Mouse (Mus musculus) cerebellum, adult 2 months (tissue): ENCODE measurements around the gene Cep152. TPM values are rescaled to one million over a fixed set of nuclear protein-coding genes. Genes with fewer than 3 reads are reported as not detected.
A peak's percentile ranks its signal among the peaks of the same experiment; 100 is the strongest.

Experiments used
- DNase-seq, 2 experiments: peaks; one replicate each; pipeline ENCODE4 v3.0.0; 2021
- H3K27ac ChIP-seq: fragments of 200-500 bp; 2 replicates; pipeline ENCODE4 v1.5.1; 2012; ENCODE audit warnings: low read length, control low read depth, inconsistent platforms; ENCODE audit not compliant: insufficient read depth
- H3K27me3 ChIP-seq: fragments of 200-500 bp; 2 replicates; pipeline ENCODE4 v1.6.1; 2012; ENCODE audit warnings: inconsistent platforms, mild to moderate bottlenecking, low read length, moderate library complexity; ENCODE audit not compliant: control insufficient read depth, insufficient read depth
- H3K4me1 ChIP-seq: fragments of 200-500 bp; 2 replicates; pipeline ENCODE4 v1.6.1; 2011; ENCODE audit warnings: low read length; ENCODE audit not compliant: control insufficient read depth, insufficient read depth
- H3K4me3 ChIP-seq: fragments of 200-500 bp; replicated peaks from 2 replicates; pipeline ENCODE3; 2011; ENCODE audit warnings: mild to moderate bottlenecking, low read depth, low read length, control low read depth; ENCODE audit not compliant: insufficient read depth
- CTCF ChIP-seq: fragments of 200-500 bp; IDR thresholded peaks from 2 replicates; pipeline ENCODE4 v1.5.1; 2011; ENCODE audit warnings: low read depth, mild to moderate bottlenecking, control low read depth, low read length, moderate library complexity, borderline replicate concordance; ENCODE audit not compliant: insufficient read depth
- POLR2A ChIP-seq: fragments of 200-500 bp; IDR thresholded peaks from 2 replicates; pipeline ENCODE4 v1.6.1; 2011; ENCODE audit warnings: low read length, control low read depth, borderline replicate concordance; ENCODE audit not compliant: insufficient read depth
- WGBS: fragments of 180-500 bp; shearing (Covaris S2); methylation state at CpG from one replicate; pipeline ENCODE4 v1.1.7; 2018; 5-methylcytosine and 5-hydroxymethylcytosine counted together
- polyA plus RNA-seq: library from polyadenylated mRNA; depleted of rRNA; stranded (reverse); fragments of >200 nt; gene quantifications from 2 replicates; pipeline ENCODE4 v1.2.3, GENCODE M21; 2012

Cep152 gene
- polyA plus RNA-seq, 1 experiment: 3.2 TPM

- no peaks in the 10 kb centered on the region for H3K27me3 ChIP-seq
- no peak overlapping the region for H3K4me3 ChIP-seq
- no peak for DNase-seq
- H3K27ac ChIP-seq: no peak overlapping the region
- 88% methylated on average over 5 of the region's 5 CpGs for WGBS
- H3K4me1 ChIP-seq: no peaks in the 10 kb centered on the region
- TF ChIP-seq POLR2A (no peak), CTCF (no peak)
Observed at GRCm38 (mm10) chr2:125650038-125650437, 25.1 kb upstream of the Cep152 start.

- TF ChIP-seq CTCF (no peak), POLR2A (no peak)
- H3K27ac ChIP-seq: no peak overlapping the region
- DNase-seq: no peak
- no peaks in the 10 kb centered on the region for H3K4me1 ChIP-seq
- 38% methylated on average over 6 of the region's 6 CpGs for WGBS
- H3K4me3 ChIP-seq: no peak overlapping the region
- H3K27me3 ChIP-seq: no peaks in the 10 kb centered on the region
Observed at GRCm38 (mm10) chr2:125644912-125645311, 20.0 kb upstream of the Cep152 start.

DNA sequence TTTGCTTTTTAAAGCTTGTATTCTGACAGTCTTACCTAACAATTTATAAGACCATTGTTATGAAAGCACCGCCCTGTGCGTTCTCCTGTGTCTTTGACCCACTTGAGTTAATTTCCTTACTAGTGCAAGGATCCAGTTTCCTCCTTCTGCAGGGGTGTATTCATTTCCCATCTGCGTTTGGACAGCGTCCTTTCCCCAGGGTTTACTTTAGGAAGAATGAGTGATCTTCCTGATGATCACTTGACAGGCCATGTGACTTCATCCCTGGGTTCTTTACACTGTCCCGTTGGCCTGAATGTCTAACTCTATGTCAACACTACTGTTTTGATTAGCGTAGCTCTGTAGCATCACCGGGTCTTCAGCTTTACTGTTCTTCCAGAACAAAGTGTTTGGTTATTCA lies 12.4 kb upstream of the Cep152 start:
- H3K4me1 ChIP-seq: no peaks in the 10 kb centered on the region
- 84% methylated on average over 7 of the region's 7 CpGs for WGBS
- H3K27ac ChIP-seq: no peak overlapping the region
- no peaks in the 10 kb centered on the region for H3K27me3 ChIP-seq
- no peak overlapping the region for H3K4me3 ChIP-seq
- no peak for TF ChIP-seq POLR2A
- no peak for TF ChIP-seq CTCF
- no peak for DNase-seq

GRCm38 (mm10) chr2:125630010-125630409 lies 5.1 kb upstream of the Cep152 start:
- Histone ChIP-seq H3K4me1 (no peaks in the 10 kb centered on the region), H3K4me3 (no peak overlapping the region), H3K27ac (no peak overlapping the region), H3K27me3 (no peaks in the 10 kb centered on the region)
- TF ChIP-seq CTCF (no peak), POLR2A (no peak)
- DNase-seq: no peak
- 98% methylated on average over 2 of the region's 2 CpGs for WGBS

GRCm38 (mm10) chr2:125628487-125628886 lies 3.6 kb upstream of the Cep152 start:
- DNase-seq: no peak
- 87% methylated on average over 6 of the region's 6 CpGs for WGBS
- no peak overlapping the region for H3K4me3 ChIP-seq
- no peak for TF ChIP-seq POLR2A
- no peak for TF ChIP-seq CTCF
- no peak overlapping the region for H3K27ac ChIP-seq
- H3K4me1 ChIP-seq: no peaks in the 10 kb centered on the region
- H3K27me3 ChIP-seq: no peaks in the 10 kb centered on the region

DNA sequence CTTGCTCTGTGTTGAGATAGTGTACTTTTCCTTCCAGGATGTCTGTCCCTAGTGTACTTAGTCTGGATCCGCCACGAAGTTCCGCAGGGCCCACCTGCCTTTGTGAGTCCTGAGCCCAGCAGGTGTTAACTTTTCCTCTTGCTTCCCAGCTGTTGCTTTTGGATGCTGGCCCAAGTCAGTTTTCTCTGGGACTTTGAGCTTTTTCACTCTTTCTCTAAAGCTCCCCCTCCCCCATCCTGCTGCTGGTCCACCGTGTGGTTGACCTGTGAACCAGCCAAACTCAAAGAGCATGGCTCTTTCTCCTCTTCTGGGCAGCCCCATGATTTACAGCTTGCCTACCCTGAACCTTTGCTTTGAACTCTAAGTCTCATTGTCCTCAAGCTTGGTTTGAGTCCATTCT lies 1.6 kb upstream of the Cep152 start:
- H3K4me3 ChIP-seq: no peak overlapping the region
- 48% methylated on average over 4 of the region's 4 CpGs for WGBS
- H3K27ac ChIP-seq: no peak overlapping the region
- DNase-seq: peak in 1 of 2 experiments; percentile 6
- no peaks in the 10 kb centered on the region for H3K4me1 ChIP-seq
- no peaks in the 10 kb centered on the region for H3K27me3 ChIP-seq
- no peak for TF ChIP-seq POLR2A
- TF ChIP-seq CTCF: no peak

DNA sequence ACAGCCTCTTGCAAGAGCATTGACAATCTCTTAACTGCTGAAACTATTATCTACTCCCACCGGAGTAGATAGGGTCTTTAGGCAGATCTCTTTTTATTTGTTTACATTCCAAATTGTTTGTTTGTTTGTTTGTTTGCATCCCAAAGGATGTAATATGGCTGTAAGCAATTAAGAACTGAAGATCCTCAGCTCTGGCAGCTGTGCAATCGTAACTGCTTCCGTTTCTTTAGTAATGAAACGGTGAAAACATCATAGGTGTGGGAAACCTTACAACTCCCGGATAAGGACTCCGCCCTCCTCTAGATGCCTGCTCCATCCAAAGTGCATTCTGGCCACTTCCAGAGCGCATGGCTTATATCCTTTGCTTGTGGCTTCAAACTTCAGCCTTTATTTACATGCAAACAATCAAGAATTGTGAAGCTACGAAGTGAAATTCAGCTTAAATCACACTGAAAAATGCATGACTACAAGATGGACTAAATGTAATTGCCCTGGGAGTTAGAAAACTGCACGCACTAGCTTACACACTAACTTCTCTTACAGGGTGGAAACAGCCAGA lies 707 bp downstream of the Cep152 start:
- Histone ChIP-seq H3K27me3 (no peaks in the 10 kb centered on the region), H3K4me1 (no peaks in the 10 kb centered on the region), H3K4me3 (peak overlapping the region; percentile 67), H3K27ac (no peak overlapping the region)
- no peak for DNase-seq
- 10% methylated on average over 9 of the region's 9 CpGs for WGBS
- TF ChIP-seq CTCF (no peak), POLR2A (no peak)

DNA sequence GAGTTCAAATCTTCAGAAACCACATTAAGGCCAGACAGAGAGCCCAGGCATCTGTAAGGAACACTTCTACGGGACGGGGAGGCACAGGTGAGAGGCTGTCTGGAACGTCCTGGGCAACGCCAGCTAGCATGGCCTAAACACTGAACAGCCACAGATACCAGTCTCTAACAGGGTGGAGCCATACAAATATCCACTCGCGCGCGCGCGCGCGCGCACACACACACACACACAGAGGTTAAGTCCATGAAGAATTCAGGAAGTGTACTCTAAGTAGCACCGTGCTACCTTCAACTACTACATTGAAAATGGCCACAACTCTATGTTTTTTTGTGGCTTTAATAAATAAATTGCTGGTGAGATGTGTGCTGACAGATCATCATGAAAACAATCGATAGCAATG lies 1.7 kb downstream of the Cep152 start:
- no peak for TF ChIP-seq CTCF
- TF ChIP-seq POLR2A: no peak
- DNase-seq: no peak
- Histone ChIP-seq H3K4me1 (no peaks in the 10 kb centered on the region), H3K27me3 (no peaks in the 10 kb centered on the region), H3K27ac (no peak overlapping the region), H3K4me3 (no peak overlapping the region)
- WGBS: 93% methylated on average over 15 of the region's 15 CpGs
